In the genomic region with DNA sequence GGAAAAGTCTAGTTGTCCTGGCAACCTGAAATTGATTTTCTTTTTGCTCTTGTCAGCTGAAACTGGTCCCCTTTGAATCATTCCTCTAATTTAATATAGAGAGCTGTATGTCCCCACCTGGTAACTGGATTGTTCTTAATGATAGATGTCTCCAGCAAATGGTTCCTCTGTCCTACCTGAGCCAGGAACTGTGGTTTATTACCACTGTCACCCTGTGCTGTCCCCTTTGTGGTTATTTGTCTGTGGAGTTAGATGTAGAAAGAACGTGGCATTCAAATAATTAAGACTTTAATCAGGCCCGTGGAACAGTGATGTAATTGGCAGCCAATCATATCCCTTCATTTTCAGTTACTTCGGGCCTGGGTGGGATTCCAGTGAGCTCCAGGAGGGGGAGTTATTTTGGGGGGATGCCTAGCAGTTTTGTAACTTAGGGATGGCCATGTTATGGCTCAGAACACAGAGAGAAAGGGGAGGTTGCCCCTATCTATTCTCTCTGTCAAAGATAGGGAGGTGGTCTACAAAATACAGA, we compare ENCODE assay signal across 19 mouse cellular contexts.
DNase-seq lines count a peak whose midpoint lies in the region; ATAC-seq and TF ChIP-seq lines count a peak whose summit lies in the region.
"Had no signal": no experiment of that assay in that cellular context is flagged by ENCODE, and none has a peak within 500 bp of the region (broad histone marks: within the 10 kb centered on the region; RNA-seq: fewer than 3 reads in every experiment).

No protein-coding gene starts in this region.

- no peaks in the 10 kb centered on the region for H3K36me3 ChIP-seq in hindbrain, embryonic 15.5 days
- H3K36me3 ChIP-seq in hindbrain, embryonic 12.5 days = no peaks in the 10 kb centered on the region
- H3K36me3 ChIP-seq in midbrain, embryonic 15.5 days (replicated peaks) = no peaks in the 10 kb centered on the region
- H3K36me3 ChIP-seq in midbrain, embryonic 10.5 days = no peaks in the 10 kb centered on the region
- H3K36me3 ChIP-seq: embryonic facial prominence, embryonic 10.5 days; forebrain, embryonic 15.5 days; heart, embryonic 13.5 days; kidney, embryonic 15.5 days had no signal

- H3K4me1 ChIP-seq in hindbrain, embryonic 15.5 days (replicated peaks) = peaks cover 16% of the 10 kb centered on the region
- peaks cover 18% of the 10 kb centered on the region; the same call in 1 of the 2 replicates for H3K4me1 ChIP-seq in hindbrain, embryonic 12.5 days
- no peaks in the 10 kb centered on the region for H3K4me1 ChIP-seq in midbrain, embryonic 15.5 days
- H3K4me1 ChIP-seq in midbrain, embryonic 10.5 days = peaks cover 9% of the 10 kb centered on the region
- H3K4me1 ChIP-seq: forebrain, embryonic 15.5 days had no signal

- H3K9ac ChIP-seq in hindbrain, embryonic 15.5 days = no peak overlapping the region
- no peak overlapping the region for H3K9ac ChIP-seq in hindbrain, embryonic 12.5 days
- H3K9ac ChIP-seq in midbrain, embryonic 15.5 days = no peak overlapping the region
- H3K9ac ChIP-seq: forebrain, embryonic 15.5 days; kidney, embryonic 15.5 days had no signal

- no peaks in the 10 kb centered on the region for H3K27me3 ChIP-seq in hindbrain, embryonic 15.5 days
- H3K27me3 ChIP-seq in hindbrain, embryonic 12.5 days = no peaks in the 10 kb centered on the region
- no peaks in the 10 kb centered on the region for H3K27me3 ChIP-seq in midbrain, embryonic 15.5 days (replicated peaks)
- no peaks in the 10 kb centered on the region for H3K27me3 ChIP-seq in midbrain, embryonic 10.5 days (ENCODE audit: low read depth, poor library complexity, severe bottlenecking)
- H3K27me3 ChIP-seq: forebrain, embryonic 15.5 days; heart, embryonic 13.5 days; kidney, embryonic 15.5 days had no signal

- intact Hi-C loops in gastrocnemius, adult 2 months (cut with DNase I) = loop anchor here (5.0 kb wide), 1 partner anchor 60 kb away; no protein-coding TSS in a partner anchor

- 64% methylated on average over 3 of the region's 3 CpGs for WGBS in hindbrain, embryonic 15.5 days
- 70% methylated on average over 3 of the region's 3 CpGs for WGBS in hindbrain, embryonic 12.5 days
- WGBS in midbrain, embryonic 15.5 days = 66% methylated on average over 3 of the region's 3 CpGs
- 88% methylated on average over 3 of the region's 3 CpGs for WGBS in midbrain, embryonic 10.5 days

- no peaks in the 10 kb centered on the region for H3K9me3 ChIP-seq in hindbrain, embryonic 15.5 days
- no peaks in the 10 kb centered on the region for H3K9me3 ChIP-seq in hindbrain, embryonic 12.5 days (replicated peaks)
- H3K9me3 ChIP-seq in midbrain, embryonic 15.5 days = no peaks in the 10 kb centered on the region
- no peaks in the 10 kb centered on the region for H3K9me3 ChIP-seq in midbrain, embryonic 10.5 days (replicated peaks)
- H3K9me3 ChIP-seq: embryonic facial prominence, embryonic 10.5 days; forebrain, embryonic 15.5 days; heart, embryonic 13.5 days; kidney, embryonic 15.5 days had no signal

- DNase-seq in gastrocnemius, adult 2 months = no peak
- DNase-seq in gastrocnemius, postnatal 10 days = no peak
- no peak for DNase-seq in midbrain, embryonic 10.5 days (ENCODE audit: low spot score)
- no peak for DNase-seq in brain, embryonic 14.5 days (ENCODE audit: low read depth)
- DNase-seq in embryo, embryonic 11 days = no peak
- DNase-seq: adrenal gland, adult 8-10 months; cerebellum, adult 18-20 months; cerebellum, postnatal 36 days; left cerebral cortex, postnatal 4 days; lung, adult 18-20 months; thymus, adult 2 months had no signal

- TF ChIP-seq POLR2A in brain, embryonic 14.5 days (IDR thresholded peaks at IDR 0.05; ENCODE audit: borderline replicate concordance, extremely low read depth, insufficient read depth, insufficient read length, poor library complexity, severe bottlenecking) = no peak

- no peak overlapping the region for H3K4me3 ChIP-seq in gastrocnemius, adult 2 months
- no peak overlapping the region for H3K4me3 ChIP-seq in hindbrain, embryonic 15.5 days
- no peak overlapping the region for H3K4me3 ChIP-seq in hindbrain, embryonic 12.5 days
- H3K4me3 ChIP-seq in midbrain, embryonic 15.5 days = no peak overlapping the region
- no peak overlapping the region for H3K4me3 ChIP-seq in midbrain, embryonic 10.5 days
- H3K4me3 ChIP-seq: embryonic facial prominence, embryonic 10.5 days; forebrain, embryonic 15.5 days; heart, embryonic 13.5 days; kidney, embryonic 15.5 days had no signal

- ATAC-seq in hindbrain, embryonic 15.5 days (ENCODE audit: low FRiP score, low read depth) = peak; percentile 43; the same call in 1 of the 2 replicates
- no peak for ATAC-seq in hindbrain, embryonic 12.5 days (ENCODE audit: low FRiP score)
- peak; percentile 34; the same call in 1 of the 2 replicates for ATAC-seq in midbrain, embryonic 15.5 days (replicated peaks)
- ATAC-seq: inflammation-experienced regulatory T-cells, adult 6 months had no signal

- H3K4me2 ChIP-seq in hindbrain, embryonic 15.5 days = no peak overlapping the region
- no peak overlapping the region for H3K4me2 ChIP-seq in hindbrain, embryonic 12.5 days (replicated peaks)
- no peak overlapping the region for H3K4me2 ChIP-seq in midbrain, embryonic 15.5 days
- H3K4me2 ChIP-seq: forebrain, embryonic 15.5 days; kidney, embryonic 15.5 days had no signal

- H3K27ac ChIP-seq in gastrocnemius, adult 2 months = peak overlapping the region; percentile 88
- no peak overlapping the region for H3K27ac ChIP-seq in hindbrain, embryonic 15.5 days (replicated peaks)
- no peak overlapping the region for H3K27ac ChIP-seq in hindbrain, embryonic 12.5 days
- no peak overlapping the region for H3K27ac ChIP-seq in midbrain, embryonic 15.5 days
- no peak overlapping the region for H3K27ac ChIP-seq in midbrain, embryonic 10.5 days (replicated peaks)
- H3K27ac ChIP-seq: embryonic facial prominence, embryonic 10.5 days; forebrain, embryonic 15.5 days; kidney, embryonic 15.5 days had no signal

- peak; percentile 21; the same call in 1 of the 2 replicates for TF ChIP-seq CTCF in gastrocnemius, adult 2 months (IDR thresholded peaks at IDR 0.05)
- peak; percentile 29; the same call in 1 of the 2 replicates for TF ChIP-seq CTCF in brain, embryonic 14.5 days (IDR thresholded peaks at IDR 0.05; ENCODE audit: borderline replicate concordance, extremely low read depth, insufficient read depth, insufficient read length)
